Mouse (Mus musculus): ENCODE data around the gene Prdx1. TPM values are rescaled to one million over a fixed set of nuclear protein-coding genes. Genes with fewer than 3 reads are reported as not detected.

Gene Prdx1
- polyA plus RNA-seq, 1 experiment from 2014 or later = 660 TPM

DNA sequence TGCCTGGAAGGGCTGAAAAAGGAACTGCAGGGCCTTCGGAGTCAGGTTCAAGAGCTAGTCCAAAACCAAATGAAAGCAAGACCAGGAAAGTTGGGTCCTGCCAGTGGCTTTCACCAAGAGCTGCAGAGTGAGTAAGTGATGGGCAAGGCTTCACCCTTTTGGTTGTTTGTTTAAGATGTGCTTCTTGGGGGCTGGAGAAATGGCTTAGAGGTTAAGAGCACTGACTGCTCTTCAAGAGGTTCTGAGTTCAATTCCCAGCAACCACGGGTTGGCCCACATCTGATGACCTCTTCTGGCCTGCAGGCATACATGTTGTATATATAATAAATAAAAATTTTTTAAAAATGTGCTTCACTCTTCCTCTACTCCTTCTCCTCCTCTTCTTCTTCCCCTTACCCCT lies 24.8 kb downstream of the Prdx1 start:
- Histone ChIP-seq H3K4me1 (peaks cover 7% of the 10 kb centered on the region), H3K4me2 (replicated peaks) (no peak overlapping the region), H3K27ac (no peak overlapping the region), H3K36me3 (peaks cover 4% of the 10 kb centered on the region; the same call in 1 of the 2 replicates), H3K9me3 (no peaks in the 10 kb centered on the region), H3K27me3 (replicated peaks) (no peaks in the 10 kb centered on the region), H3K4me3 (no peak overlapping the region), H3K9ac (no peak overlapping the region)
- 95% methylated on average over 2 of the region's 2 CpGs for WGBS
- ATAC-seq (ENCODE audit: low FRiP score, low read depth) = no peak

DNA sequence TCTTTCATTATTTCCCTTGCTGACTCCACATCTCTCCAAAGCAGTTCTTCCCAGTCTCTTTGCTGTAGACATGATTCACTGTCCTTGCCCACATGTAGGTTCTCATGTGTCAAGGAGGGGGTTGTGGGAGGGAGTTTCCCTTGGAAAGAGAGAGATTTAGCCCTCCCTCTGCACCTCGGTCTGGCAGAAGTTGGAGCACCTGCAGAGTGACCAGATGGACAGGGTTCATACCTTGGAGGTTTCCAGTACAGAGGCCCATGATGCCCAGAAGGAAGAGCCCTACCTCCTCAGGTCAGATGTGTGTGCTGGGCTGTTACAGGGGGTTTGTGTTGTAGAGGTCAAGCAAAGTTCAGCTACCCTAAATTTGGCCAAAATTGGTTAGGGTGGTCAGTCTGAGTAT lies 27.2 kb downstream of the Prdx1 start:
- Histone ChIP-seq H3K27me3 (replicated peaks) (no peaks in the 10 kb centered on the region), H3K4me3 (no peak overlapping the region), H3K27ac (no peak overlapping the region), H3K4me1 (peaks cover 5% of the 10 kb centered on the region), H3K9ac (no peak overlapping the region), H3K9me3 (no peaks in the 10 kb centered on the region), H3K36me3 (peaks cover 14% of the 10 kb centered on the region; the same call in 1 of the 2 replicates), H3K4me2 (replicated peaks) (no peak overlapping the region)
- ATAC-seq (ENCODE audit: low FRiP score, low read depth) = no peak
- 96% methylated on average over 1 of the region's 1 CpGs for WGBS

DNA sequence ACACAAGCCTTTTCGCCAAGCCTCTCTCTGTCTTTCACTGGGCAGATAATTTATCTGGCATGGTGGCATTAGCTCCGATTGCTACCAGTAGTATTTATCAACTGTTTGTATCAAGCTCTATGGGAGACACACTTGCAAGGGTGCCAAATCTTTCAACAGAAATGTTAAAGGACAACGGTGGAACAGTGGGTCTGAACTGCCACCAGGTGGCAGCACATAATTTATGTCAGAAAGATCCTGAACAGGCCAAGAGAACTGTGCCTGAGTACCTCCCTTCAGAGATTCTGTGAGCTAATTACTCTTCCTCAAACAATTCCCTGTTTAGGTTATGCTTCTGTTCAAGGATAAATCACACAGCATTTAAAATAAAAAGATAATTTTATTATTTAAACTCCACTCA lies 34.1 kb downstream of the Prdx1 start:
- peaks cover 7% of the 10 kb centered on the region; the same call in 1 of the 2 replicates for H3K4me1 ChIP-seq
- WGBS = 27% methylated on average over 3 of the region's 3 CpGs
- no peak overlapping the region for H3K4me2 ChIP-seq (replicated peaks)
- H3K27me3 ChIP-seq (replicated peaks) = no peaks in the 10 kb centered on the region
- H3K27ac ChIP-seq = no peak overlapping the region
- H3K9me3 ChIP-seq = no peaks in the 10 kb centered on the region
- H3K36me3 ChIP-seq = peaks cover 14% of the 10 kb centered on the region; the same call in 1 of the 2 replicates
- no peak for ATAC-seq (ENCODE audit: low FRiP score, low read depth)
- H3K9ac ChIP-seq = no peak overlapping the region
- H3K4me3 ChIP-seq = no peak overlapping the region

DNA sequence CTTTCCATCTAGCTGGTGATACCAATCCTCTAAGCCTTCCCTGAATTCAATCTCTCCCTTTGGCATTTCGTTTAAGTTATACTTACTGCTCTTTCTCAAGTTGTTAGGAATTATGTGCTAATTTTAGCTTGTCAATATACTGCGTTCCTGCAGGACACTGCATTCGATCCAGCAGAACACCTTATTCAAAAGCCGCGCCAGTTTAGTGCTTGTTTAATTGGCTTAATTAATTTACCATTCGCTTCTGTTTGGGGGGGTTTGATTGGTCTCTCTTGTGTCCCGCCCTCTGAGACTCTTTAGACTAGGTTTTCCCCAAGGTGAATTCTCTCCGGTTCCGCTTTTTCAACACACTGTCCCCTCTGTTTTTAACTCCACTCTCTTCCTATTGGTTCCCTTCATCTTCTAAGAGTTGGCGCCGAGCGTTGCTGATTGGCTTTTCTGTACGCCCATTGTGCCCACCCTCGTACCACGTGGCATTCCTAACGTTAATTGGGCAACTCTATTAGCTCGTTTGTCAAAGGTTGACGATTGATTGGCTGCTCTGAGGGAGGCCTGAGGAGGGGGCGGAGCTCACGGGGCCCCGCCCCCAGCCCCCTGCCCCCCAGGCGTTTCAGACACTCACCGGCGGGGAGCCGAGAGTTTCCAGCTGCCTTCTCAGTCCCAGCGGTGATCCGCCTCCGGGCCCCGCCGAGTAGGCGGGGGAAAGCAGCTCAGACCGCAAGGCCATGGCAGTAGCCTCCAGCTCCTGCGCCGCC lies 35.2 kb downstream of the Prdx1 start, which contains the start of gene Tesk2:
TSS of gene Tesk2 (plus strand) at position 606 of the 755 bp plus-strand sequence.
- H3K27ac ChIP-seq = peak within 1 kb of the TSS; percentile 29; the same call in 1 of the 2 replicates
- peak within 1 kb of the TSS; percentile 70 for H3K9ac ChIP-seq
- ATAC-seq (ENCODE audit: low FRiP score, low read depth) = peak; percentile 98
- under 1% methylated on average over 34 of the region's 34 CpGs for WGBS
- H3K36me3 ChIP-seq = peaks cover 6% of the 10 kb centered on the region; the same call in 1 of the 2 replicates
- H3K4me1 ChIP-seq = peaks cover 7% of the 10 kb centered on the region; the same call in 1 of the 2 replicates
- no peaks in the 10 kb centered on the region for H3K27me3 ChIP-seq (replicated peaks)
- peak within 1 kb of the TSS; percentile 74 for H3K4me2 ChIP-seq (replicated peaks)
- no peaks in the 10 kb centered on the region for H3K9me3 ChIP-seq
- H3K4me3 ChIP-seq = peak within 1 kb of the TSS; percentile 65

DNA sequence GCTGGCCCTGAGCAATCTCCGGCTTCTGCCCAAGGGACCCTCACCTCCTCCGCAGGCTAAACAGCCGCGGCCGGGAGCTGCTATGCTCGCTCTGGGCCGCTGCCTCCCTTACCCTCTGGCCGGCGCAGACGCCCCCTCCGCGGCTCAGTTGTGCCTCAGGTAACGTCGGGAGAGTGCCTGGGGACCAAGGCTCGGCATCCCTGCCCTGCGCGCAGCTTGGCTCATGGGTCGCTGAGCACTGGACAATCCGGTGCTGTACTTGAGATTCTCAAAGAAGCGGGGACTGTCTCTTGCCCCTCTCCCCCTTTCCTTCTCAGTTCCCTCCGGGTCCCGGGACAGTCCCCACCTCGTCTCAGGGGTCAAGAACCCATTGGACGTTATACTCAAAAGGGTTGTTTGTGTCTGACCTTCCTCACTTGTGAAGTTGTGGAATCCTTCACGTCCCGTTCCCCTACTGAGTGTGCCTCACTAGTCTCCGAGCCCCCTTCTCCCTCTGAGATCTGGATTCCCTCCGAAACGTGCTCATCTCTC lies 35.8 kb downstream of the Prdx1 start:
- no peaks in the 10 kb centered on the region for H3K27me3 ChIP-seq (replicated peaks)
- peaks cover 7% of the 10 kb centered on the region; the same call in 1 of the 2 replicates for H3K4me1 ChIP-seq
- H3K9me3 ChIP-seq = no peaks in the 10 kb centered on the region
- peak overlapping the region; percentile 74 for H3K4me2 ChIP-seq (replicated peaks)
- peak; percentile 10; the same call in 1 of the 2 replicates for ATAC-seq (ENCODE audit: low FRiP score, low read depth)
- under 1% methylated on average over 29 of the region's 29 CpGs for WGBS
- H3K4me3 ChIP-seq = peak overlapping the region; percentile 65
- H3K27ac ChIP-seq = peak overlapping the region; percentile 29; the same call in 1 of the 2 replicates
- no peaks in the 10 kb centered on the region for H3K36me3 ChIP-seq
- H3K9ac ChIP-seq = peak overlapping the region; percentile 70

DNA sequence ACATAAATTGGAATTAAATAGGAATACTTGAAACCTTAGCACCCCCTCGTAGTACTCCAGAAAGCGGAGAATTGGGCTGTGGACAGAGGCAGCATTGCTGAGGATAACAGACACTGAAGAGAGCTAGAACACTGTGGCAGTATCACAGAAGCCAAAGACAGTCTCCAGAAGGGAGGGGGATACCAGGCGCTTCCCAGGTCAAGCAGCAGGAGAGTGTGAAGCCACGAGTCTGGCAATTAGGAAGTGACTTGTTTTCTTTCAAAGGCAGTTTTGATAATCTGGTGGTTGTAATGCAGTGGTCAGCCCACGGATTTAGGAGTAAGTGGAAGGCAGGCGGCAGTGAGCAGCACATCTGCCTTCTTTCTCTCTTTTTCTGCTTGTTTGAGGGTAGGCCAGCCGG lies 36.9 kb downstream of the Prdx1 start:
- WGBS = 31% methylated on average over 7 of the region's 7 CpGs
- H3K27me3 ChIP-seq (replicated peaks) = no peaks in the 10 kb centered on the region
- no peak for ATAC-seq (ENCODE audit: low FRiP score, low read depth)
- no peaks in the 10 kb centered on the region for H3K36me3 ChIP-seq
- no peak overlapping the region for H3K4me3 ChIP-seq
- no peak overlapping the region for H3K27ac ChIP-seq
- H3K9ac ChIP-seq = no peak overlapping the region
- H3K9me3 ChIP-seq = no peaks in the 10 kb centered on the region
- peak overlapping the region; percentile 74 for H3K4me2 ChIP-seq (replicated peaks)
- peaks cover 7% of the 10 kb centered on the region; the same call in 1 of the 2 replicates for H3K4me1 ChIP-seq

DNA sequence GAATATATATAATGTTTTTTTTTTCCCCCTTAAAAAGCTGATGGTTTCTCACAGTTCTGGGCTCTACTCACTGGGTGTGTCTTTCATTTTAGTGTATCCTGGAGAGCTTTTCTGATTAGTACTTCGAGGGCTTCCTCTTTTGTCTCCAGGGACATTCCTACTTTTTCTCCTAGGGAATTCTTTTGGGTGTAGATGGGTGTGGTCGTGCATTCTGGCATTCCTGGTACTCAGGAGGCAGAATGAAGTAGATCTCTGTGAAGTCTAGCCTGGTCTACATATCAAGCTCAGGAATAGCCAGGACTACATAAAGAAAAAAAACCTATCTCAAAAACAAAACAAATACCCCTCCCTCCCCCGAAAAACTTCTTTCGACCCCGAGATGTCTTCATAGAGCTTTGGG lies 40.1 kb downstream of the Prdx1 start:
- Histone ChIP-seq H3K27me3 (replicated peaks) (no peaks in the 10 kb centered on the region), H3K4me2 (replicated peaks) (no peak overlapping the region), H3K36me3 (no peaks in the 10 kb centered on the region), H3K27ac (no peak overlapping the region), H3K9me3 (no peaks in the 10 kb centered on the region), H3K9ac (no peak overlapping the region), H3K4me1 (peaks cover 7% of the 10 kb centered on the region; the same call in 1 of the 2 replicates), H3K4me3 (no peak overlapping the region)
- 84% methylated on average over 5 of the region's 5 CpGs for WGBS
- ATAC-seq (ENCODE audit: low FRiP score, low read depth) = no peak

DNA sequence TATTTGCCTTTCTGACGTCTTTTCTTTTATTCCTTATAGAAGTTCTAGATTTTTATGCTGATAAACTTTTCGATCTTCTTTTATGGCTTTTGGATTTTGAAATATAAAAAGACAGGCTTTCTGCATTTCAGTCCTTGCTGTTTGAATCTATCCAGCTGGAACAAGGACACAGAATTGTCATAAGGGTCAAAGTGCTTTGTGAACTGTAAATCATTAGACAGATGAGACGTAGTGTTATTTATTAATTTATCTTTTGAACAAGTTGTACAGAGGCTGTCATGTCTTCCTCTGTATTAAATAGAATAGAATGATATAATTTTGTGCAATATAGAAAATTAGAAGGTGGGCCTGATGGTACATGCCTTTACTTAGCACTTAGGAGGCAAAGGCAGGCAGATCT lies 42.1 kb downstream of the Prdx1 start:
- 84% methylated on average over 3 of the region's 3 CpGs for WGBS
- Histone ChIP-seq H3K36me3 (no peaks in the 10 kb centered on the region), H3K4me2 (replicated peaks) (no peak overlapping the region), H3K9me3 (no peaks in the 10 kb centered on the region), H3K4me1 (no peaks in the 10 kb centered on the region), H3K9ac (no peak overlapping the region), H3K27ac (no peak overlapping the region), H3K4me3 (no peak overlapping the region), H3K27me3 (replicated peaks) (no peaks in the 10 kb centered on the region)
- ATAC-seq (ENCODE audit: low FRiP score, low read depth) = no peak

DNA sequence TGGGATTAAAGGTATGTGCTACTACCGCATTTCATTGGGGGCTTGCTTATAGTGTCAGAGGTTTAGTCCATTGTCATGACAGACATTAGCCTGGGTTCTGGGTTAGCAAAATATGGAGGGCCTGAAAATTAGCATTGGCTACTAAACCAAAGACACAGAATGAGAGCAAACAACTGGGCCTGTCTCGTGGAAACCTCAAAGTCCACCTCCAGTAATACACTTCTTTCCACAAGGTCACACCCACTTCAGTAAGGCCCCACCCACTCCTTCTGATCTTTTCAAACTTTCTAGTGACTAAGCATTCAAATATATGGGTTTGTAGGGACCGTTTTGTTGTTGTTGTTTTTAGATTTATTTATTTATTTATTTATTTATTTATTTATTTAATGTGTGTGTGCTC lies 44.2 kb downstream of the Prdx1 start:
- Histone ChIP-seq H3K9me3 (no peaks in the 10 kb centered on the region), H3K4me1 (no peaks in the 10 kb centered on the region), H3K36me3 (no peaks in the 10 kb centered on the region), H3K9ac (no peak overlapping the region), H3K27ac (no peak overlapping the region), H3K27me3 (replicated peaks) (no peaks in the 10 kb centered on the region), H3K4me2 (replicated peaks) (no peak overlapping the region), H3K4me3 (no peak overlapping the region)
- ATAC-seq (ENCODE audit: low FRiP score, low read depth) = no peak
- 95% methylated on average over 3 of the region's 3 CpGs for WGBS

DNA sequence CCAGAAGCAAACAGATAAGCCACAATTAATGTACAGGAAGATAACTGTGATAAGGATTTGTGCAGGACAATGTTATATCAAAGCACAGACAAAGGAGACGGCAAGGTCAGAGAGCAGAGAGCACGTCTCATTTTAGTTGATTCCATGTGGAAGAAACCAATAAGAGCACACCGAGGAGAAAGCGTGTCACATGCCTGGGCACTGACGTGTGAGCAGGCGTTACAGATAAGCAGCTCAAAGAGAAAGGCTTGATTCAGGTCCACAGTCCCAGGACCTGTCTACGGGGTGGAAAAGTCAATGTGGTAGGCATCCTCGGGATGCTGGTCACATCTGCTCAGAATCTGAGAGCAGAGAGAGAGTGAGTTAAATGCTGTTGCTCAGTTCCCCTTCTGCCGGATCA lies 45.7 kb downstream of the Prdx1 start:
- WGBS = 89% methylated on average over 9 of the region's 9 CpGs
- H3K9ac ChIP-seq = no peak overlapping the region

DNA sequence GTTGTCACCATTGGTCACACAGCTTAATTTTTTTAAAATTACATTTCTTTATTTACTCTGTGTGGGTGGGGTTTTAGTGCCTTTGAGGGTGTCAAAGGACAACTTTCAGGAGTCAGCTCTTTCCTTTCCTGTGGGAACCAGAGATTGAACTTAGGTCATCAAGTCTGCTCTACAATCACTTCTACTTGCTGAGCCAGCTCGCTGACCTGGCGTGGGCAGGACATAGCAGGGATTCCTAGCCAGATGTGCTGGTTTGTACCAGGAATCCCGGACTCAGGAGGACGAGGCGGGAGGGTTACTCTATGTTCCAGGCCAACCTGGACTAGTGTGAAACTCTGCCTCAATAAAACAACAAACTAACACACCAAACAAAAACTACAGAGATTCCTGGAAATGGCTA lies 47.0 kb downstream of the Prdx1 start:
- Histone ChIP-seq H3K9me3 (no peaks in the 10 kb centered on the region), H3K4me2 (replicated peaks) (no peak overlapping the region), H3K27ac (no peak overlapping the region), H3K4me1 (no peaks in the 10 kb centered on the region), H3K4me3 (no peak overlapping the region), H3K27me3 (replicated peaks) (no peaks in the 10 kb centered on the region), H3K36me3 (no peaks in the 10 kb centered on the region), H3K9ac (no peak overlapping the region)
- ATAC-seq (ENCODE audit: low FRiP score, low read depth) = no peak
- WGBS = 80% methylated on average over 5 of the region's 5 CpGs

More for the DNA sequence above, 45.7 kb downstream of the Prdx1 start:
- Histone ChIP-seq H3K9me3 (no peaks in the 10 kb centered on the region), H3K4me2 (replicated peaks) (no peak overlapping the region), H3K27ac (no peak overlapping the region), H3K4me3 (no peak overlapping the region), H3K27me3 (replicated peaks) (no peaks in the 10 kb centered on the region), H3K36me3 (no peaks in the 10 kb centered on the region), H3K4me1 (no peaks in the 10 kb centered on the region)
- no peak for ATAC-seq (ENCODE audit: low FRiP score, low read depth)

DNA sequence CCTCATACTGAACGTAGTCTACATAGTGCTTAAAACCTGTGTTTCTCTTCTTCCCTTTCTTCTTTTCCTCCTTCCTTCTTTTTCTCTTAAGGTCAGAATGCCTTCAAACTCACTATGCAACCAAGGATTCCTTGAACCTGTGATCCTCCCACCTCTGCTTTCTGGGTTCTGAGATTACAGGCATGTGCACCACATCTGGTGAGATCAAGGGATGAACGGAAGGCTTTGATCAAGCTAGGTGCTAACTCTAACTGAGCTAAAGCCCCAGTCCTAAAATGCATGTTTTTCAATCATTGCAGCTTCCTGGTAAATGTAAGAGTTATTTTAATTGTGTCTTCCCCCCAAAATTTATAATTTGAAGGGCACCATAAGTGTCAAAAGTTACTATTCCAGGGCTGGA lies 49.7 kb downstream of the Prdx1 start:
- ATAC-seq (ENCODE audit: low FRiP score, low read depth) = no peak
- H3K36me3 ChIP-seq = no peaks in the 10 kb centered on the region
- WGBS = 90% methylated on average over 2 of the region's 2 CpGs
- no peak overlapping the region for H3K4me3 ChIP-seq
- H3K9me3 ChIP-seq = no peaks in the 10 kb centered on the region
- no peaks in the 10 kb centered on the region for H3K4me1 ChIP-seq
- no peak overlapping the region for H3K27ac ChIP-seq
- H3K4me2 ChIP-seq (replicated peaks) = no peak overlapping the region
- no peak overlapping the region for H3K9ac ChIP-seq
- H3K27me3 ChIP-seq (replicated peaks) = no peaks in the 10 kb centered on the region
